7 mouse cellular contexts compared by ENCODE assay signal in the genomic region with DNA sequence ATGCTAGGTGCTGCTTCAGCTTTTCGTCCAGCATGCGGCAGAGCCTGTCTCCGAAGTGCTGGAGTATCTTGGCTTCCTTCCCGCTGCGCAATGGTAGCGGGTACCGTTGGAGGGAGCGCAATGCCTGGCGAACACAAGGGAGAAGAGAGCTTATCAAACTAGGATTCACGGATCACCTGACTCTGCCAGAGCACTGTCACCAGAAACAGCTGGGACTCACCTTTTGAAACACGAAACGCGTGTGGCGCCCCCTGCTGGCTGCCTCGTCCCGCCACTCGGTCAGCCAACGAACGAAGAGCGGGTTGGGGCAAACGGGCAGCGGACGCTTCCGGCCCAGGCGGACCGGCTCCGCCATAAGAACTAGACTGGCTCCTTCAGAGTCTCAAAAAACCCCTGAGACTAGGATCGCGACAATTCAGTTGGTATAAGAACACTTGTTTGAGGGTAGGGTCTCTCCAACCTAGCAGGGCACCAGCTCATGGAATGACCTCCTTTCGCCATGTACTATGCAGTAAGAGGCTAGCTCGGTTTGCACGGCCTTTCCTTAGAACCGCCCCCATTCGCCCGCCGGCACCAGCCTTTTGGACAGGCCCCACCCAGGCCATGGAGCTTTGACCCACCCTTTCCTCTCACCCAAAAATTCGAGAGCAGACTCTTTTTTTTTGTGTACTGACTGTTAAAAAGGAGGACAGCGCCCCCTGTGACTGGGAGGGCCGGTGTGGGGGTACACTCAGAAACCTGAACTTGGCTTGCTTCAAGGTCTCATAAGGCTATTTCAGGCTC. TPM values are rescaled to one million over a fixed set of nuclear protein-coding genes. Genes with fewer than 3 reads are reported as not detected.
A peak's percentile ranks its signal among the peaks of the same experiment; 100 is the strongest.
DNase-seq lines count a peak whose midpoint lies in the region; ATAC-seq lines count a peak whose summit lies in the region.

A gene (minus strand): TSS at position 635 of the 783 bp plus-strand sequence.

- H3K27ac ChIP-seq in intestine, embryonic 15.5 days, result peak within 1 kb of the TSS; percentile 99
- peak within 1 kb of the TSS; percentile 99 for H3K27ac ChIP-seq in midbrain, embryonic 10.5 days (replicated peaks)

- DNase-seq in adrenal gland, adult 18-20 months (ENCODE audit: low spot score in 2 of 2), result peak; percentile 99
- DNase-seq in embryo, embryonic 11.5 days (ENCODE audit: low read depth, low spot score), result peak; percentile 88
- DNase-seq in gastrocnemius, postnatal 36 days, result peak; percentile 96
- peak; percentile 90 to 98 for DNase-seq in left cerebral cortex, postnatal 25 days (ENCODE audit: low spot score in 2 of 2)
- peak; percentile 95 for DNase-seq in midbrain, embryonic 10.5 days (ENCODE audit: low spot score)
- peak; percentile 98 for DNase-seq in right cerebral cortex, postnatal 4 days

- ATAC-seq in intestine, embryonic 15.5 days, result peak; percentile 75

- H3K4me3 ChIP-seq in intestine, embryonic 15.5 days (replicated peaks), result peak within 1 kb of the TSS; percentile 53
- H3K4me3 ChIP-seq in midbrain, embryonic 10.5 days, result peak within 1 kb of the TSS; percentile 86

- peak within 1 kb of the TSS; percentile 58 for H3K9ac ChIP-seq in intestine, embryonic 15.5 days

- no peaks in the 10 kb centered on the region for H3K9me3 ChIP-seq in intestine, embryonic 15.5 days
- no peaks in the 10 kb centered on the region for H3K9me3 ChIP-seq in midbrain, embryonic 10.5 days (replicated peaks)

- H3K4me1 ChIP-seq in intestine, embryonic 15.5 days (replicated peaks), result peaks cover 26% of the 10 kb centered on the region
- H3K4me1 ChIP-seq in midbrain, embryonic 10.5 days, result peaks cover 47% of the 10 kb centered on the region

- under 1% methylated on average over 39 of the region's 39 CpGs for WGBS in intestine, embryonic 15.5 days
- WGBS in midbrain, embryonic 10.5 days, result under 1% methylated on average over 39 of the region's 39 CpGs

- peak within 1 kb of the TSS; percentile 87 for H3K4me2 ChIP-seq in intestine, embryonic 15.5 days (replicated peaks)

- H3K36me3 ChIP-seq in intestine, embryonic 15.5 days, result peaks cover 10% of the 10 kb centered on the region
- H3K36me3 ChIP-seq in midbrain, embryonic 10.5 days, result peaks cover 47% of the 10 kb centered on the region

- intact Hi-C loops in gastrocnemius, postnatal 36 days (cut with DNase I), result loop anchor here (5.0 kb wide), 1 partner anchor 56 kb away; no protein-coding TSS in a partner anchor
- intact Hi-C loops in left cerebral cortex, postnatal 25 days (cut with DNase I), result loop anchor here (2.0 kb wide), 2 partner anchors 13 to 63 kb away; a partner anchor contains a TSS

- H3K27me3 ChIP-seq in intestine, embryonic 15.5 days (replicated peaks), result no peaks in the 10 kb centered on the region
- H3K27me3 ChIP-seq in midbrain, embryonic 10.5 days (ENCODE audit: low read depth, poor library complexity, severe bottlenecking), result no peaks in the 10 kb centered on the region

RNA-seq across cellular contexts. Expression of the gene that starts here (rescaled TPM):
- 10 to 100 TPM; 25.1 to 35.8 TPM for total RNA-seq in adrenal gland, adult 18-20 months (2021)
- total RNA-seq in gastrocnemius, postnatal 36 days (2021), result 10 to 100 TPM; 16.1 to 19.8 TPM
- 29.5 and 29.8 TPM in 2 replicates for polyA plus RNA-seq in intestine, embryonic 15.5 days (2015; fragmentation: Nextera tagmentation; extraction: Ambion mirVana)
- total RNA-seq in left cerebral cortex, postnatal 25 days (2021), result 10 to 100 TPM; 30.7 to 30.9 TPM
- 41.3 and 47.0 TPM in 2 replicates for polyA plus RNA-seq in midbrain, embryonic 10.5 days (2016; fragmentation: Nextera tagmentation; extraction: Ambion mirVana)

Comparison
In these comparisons a context has a peak if more than half of its experiments do, and no peak if none do; other contexts are left out.
1. Peak in every context shown above with its lines: DNase-seq, ATAC-seq, H3K4me3 ChIP-seq and H3K27ac ChIP-seq.